Mouse (Mus musculus) MEL (cell line): ENCODE measurements around the gene Usf3. TPM values are rescaled to one million over a fixed set of nuclear protein-coding genes. Genes with fewer than 3 reads are reported as not detected.

Source experiments
- DNase-seq: peaks from one replicate; pipeline ENCODE4 v3.0.0; 2011; ENCODE audit warnings: low read depth, low spot score
- H3K27ac ChIP-seq: 2 replicates; pipeline ENCODE4 v1.5.1; 2012; ENCODE audit warnings: low read depth, mild to moderate bottlenecking, control low read depth, low read length, moderate library complexity; ENCODE audit not compliant: control insufficient read depth
- H3K27me3 ChIP-seq, 2 experiments: fragments of 150-350 bp in 1 of 2; sonication (generic) in 1 of 2; 2 replicates each; pipeline ENCODE4 v1.6.1; 2012; ENCODE audit warnings: low read length in 2 of 2, mild to moderate bottlenecking in 2 of 2, improper control_type of control experiment in 1 of 2, moderate library complexity in 1 of 2; ENCODE audit not compliant: insufficient read depth in 2 of 2, control insufficient read depth in 1 of 2
- H3K36me3 ChIP-seq, 2 experiments: 2 replicates each; pipeline ENCODE4 v1.6.1; 2012 to 2014; ENCODE audit warnings: low read length in 2 of 2, improper control_type of control experiment in 1 of 2, inconsistent platforms in 1 of 2, mild to moderate bottlenecking in 1 of 2; ENCODE audit not compliant: insufficient read depth in 2 of 2, control insufficient read depth in 1 of 2
- H3K4me1 ChIP-seq, 2 experiments: fragments of 150-350 bp in 1 of 2; sonication (generic) in 1 of 2; 2 replicates each; pipeline ENCODE4 v1.6.1; 2012; ENCODE audit warnings: low read length in 2 of 2, improper control_type of control experiment in 1 of 2, mild to moderate bottlenecking in 1 of 2; ENCODE audit not compliant: insufficient read depth in 2 of 2, control insufficient read depth in 1 of 2
- H3K4me3 ChIP-seq, 2 experiments: fragments of 150-350 bp in 1 of 2; sonication (generic) in 1 of 2; 2 replicates each; pipeline ENCODE4 v1.5.1; 2012; ENCODE audit warnings: low read depth in 2 of 2, low read length in 2 of 2, mild to moderate bottlenecking in 2 of 2, moderate library complexity in 2 of 2, control low read depth in 1 of 2, improper control_type of control experiment in 1 of 2; ENCODE audit not compliant: control insufficient read depth in 1 of 2, insufficient read depth in 1 of 2
- H3K79me2 ChIP-seq: 2 replicates; pipeline ENCODE4 v1.6.1; 2012; ENCODE audit warnings: mild to moderate bottlenecking, low read length, moderate library complexity; ENCODE audit not compliant: control insufficient read depth, poor library complexity, insufficient read depth
- H3K9ac ChIP-seq: 2 replicates; pipeline ENCODE4 v1.6.1; 2012; ENCODE audit warnings: low read depth, mild to moderate bottlenecking, control low read depth, low read length, moderate library complexity; ENCODE audit not compliant: control insufficient read depth, poor library complexity, severe bottlenecking
- H3K9me3 ChIP-seq: fragments of 150-350 bp; sonication (generic); replicated peaks from 2 replicates; pipeline ENCODE4 v1.6.1; 2012; ENCODE audit warnings: mild to moderate bottlenecking, low read length, improper control_type of control experiment, moderate library complexity; ENCODE audit not compliant: insufficient read depth
- EP300 ChIP-seq, 2 experiments: IDR thresholded peaks; 2 replicates each; pipeline ENCODE4 v1.6.1; 2011; ENCODE audit warnings: improper control_type of control experiment in 2 of 2, low read length in 2 of 2, low read depth in 1 of 2, mild to moderate bottlenecking in 1 of 2
- ETS1 ChIP-seq: IDR thresholded peaks from 2 replicates; pipeline ENCODE4 v1.6.1; 2012; ENCODE audit warnings: low read depth, mild to moderate bottlenecking, inconsistent platforms, low read length, improper control_type of control experiment, moderate library complexity
- JUND ChIP-seq: IDR thresholded peaks from 2 replicates; pipeline ENCODE4 v1.6.1; 2011; ENCODE audit warnings: low read depth, mild to moderate bottlenecking, improper control_type of control experiment, low read length
- KAT2A ChIP-seq: conservative IDR thresholded peaks from 2 replicates; pipeline ENCODE4 v1.6.1; 2012; ENCODE audit warnings: low read depth, low read length, improper control_type of control experiment, inconsistent platforms
- MAFK ChIP-seq: IDR thresholded peaks from 2 replicates; pipeline ENCODE4 v1.6.1; 2011; ENCODE audit warnings: low read depth, mild to moderate bottlenecking, low read length, improper control_type of control experiment, borderline replicate concordance
- MXI1 ChIP-seq: IDR thresholded peaks from 2 replicates; pipeline ENCODE4 v1.6.1; 2011; ENCODE audit warnings: mild to moderate bottlenecking, low read depth, low read length, improper control_type of control experiment
- NELFE ChIP-seq: IDR thresholded peaks from 2 replicates; pipeline ENCODE4 v1.6.1; 2011; ENCODE audit warnings: low read depth, low read length, improper control_type of control experiment
- NRF1 ChIP-seq: IDR thresholded peaks from 2 replicates; pipeline ENCODE4 v1.6.1; 2014; ENCODE audit warnings: low read depth, mild to moderate bottlenecking, inconsistent platforms, low read length, improper control_type of control experiment, moderate library complexity; ENCODE audit not compliant: poor library complexity, insufficient read depth, severe bottlenecking
- POLR2A ChIP-seq, 2 experiments: IDR thresholded peaks; 2 replicates each; pipeline ENCODE4 v1.6.1; 2011 to 2012; ENCODE audit warnings: low read length in 2 of 2, mild to moderate bottlenecking in 2 of 2, control low read depth in 1 of 2, improper control_type of control experiment in 1 of 2, low read depth in 1 of 2, moderate library complexity in 1 of 2; ENCODE audit not compliant: control insufficient read depth in 1 of 2, insufficient read depth in 1 of 2, poor library complexity in 1 of 2
- POLR2AphosphoS2 ChIP-seq: IDR thresholded peaks from 2 replicates; pipeline ENCODE4 v1.6.1; 2011; ENCODE audit warnings: low read length, improper control_type of control experiment
- RAD21 ChIP-seq: IDR thresholded peaks from 2 replicates; pipeline ENCODE4 v1.6.1; 2011; ENCODE audit warnings: mild to moderate bottlenecking, low read depth, low read length, improper control_type of control experiment
- RCOR1 ChIP-seq: IDR thresholded peaks from 2 replicates; pipeline ENCODE4 v1.6.1; 2012; ENCODE audit warnings: low read depth, mild to moderate bottlenecking, inconsistent platforms, low read length, improper control_type of control experiment
- SMC3 ChIP-seq: IDR thresholded peaks from 2 replicates; pipeline ENCODE4 v1.6.1; 2011; ENCODE audit warnings: low read depth, low read length, improper control_type of control experiment
- TCF12 ChIP-seq: IDR thresholded peaks from 2 replicates; pipeline ENCODE4 v1.6.1; 2014; ENCODE audit warnings: low read depth, mild to moderate bottlenecking, inconsistent platforms, low read length, improper control_type of control experiment, moderate library complexity
- UBTF ChIP-seq: IDR thresholded peaks from 2 replicates; pipeline ENCODE4 v1.6.1; 2012; ENCODE audit warnings: low read depth, mild to moderate bottlenecking, inconsistent platforms, low read length, improper control_type of control experiment, moderate library complexity, borderline replicate concordance; ENCODE audit not compliant: insufficient read depth
- ZC3H11A ChIP-seq: IDR thresholded peaks from 2 replicates; pipeline ENCODE4 v1.6.1; 2012; ENCODE audit warnings: low read depth, mild to moderate bottlenecking, inconsistent platforms, low read length, improper control_type of control experiment
- ZKSCAN1 ChIP-seq: IDR thresholded peaks from 2 replicates; pipeline ENCODE4 v1.6.1; 2012; ENCODE audit warnings: low read depth, mild to moderate bottlenecking, inconsistent platforms, low read length, improper control_type of control experiment, moderate library complexity
- polyA plus RNA-seq, 2 experiments: library from polyadenylated mRNA; stranded (reverse) in 1 of 2; unstranded in 1 of 2; fragments of >175 nt in 1 of 2; fragments of >200 nt in 1 of 2; gene quantifications; 2 replicates each; pipeline versions ENCODE4 v1.2.1 to v1.2.4; 2012; ENCODE audit warnings: low replicate concordance in 2 of 2, low read depth in 1 of 2; ENCODE audit not compliant: insufficient read length in 2 of 2, insufficient read depth in 1 of 2, missing spikeins in 1 of 2
- total RNA-seq: library from RNA; depleted of rRNA; stranded (reverse); fragments of 300-350 nt; gene quantifications from 2 replicates; pipeline ENCODE4 v1.2.3, GENCODE M21; 2012

Gene Usf3
- total and polyA plus RNA-seq, 3 experiments = 3.4 to 89.6 (median 11.0) TPM

- no peak for DNase-seq
Observed at GRCm38 (mm10) chr16:44163831-44164230, 9.2 kb upstream of the Usf3 start.

GRCm38 (mm10) chr16:44165182-44165581 lies 7.9 kb upstream of the Usf3 start:
- TF ChIP-seq MAFK (no peak), ETS1 (no peak)
- Histone ChIP-seq H3K4me3 (no peak overlapping the region), H3K9ac (no peak overlapping the region), H3K79me2 (no peaks in the 10 kb centered on the region), H3K36me3 (peaks cover 12 to 20% of the 10 kb centered on the region in 2 experiments; a peak in 3 of 4 replicates), H3K9me3 (no peaks in the 10 kb centered on the region), H3K27ac (no peak overlapping the region), H3K27me3 (no peaks in the 10 kb centered on the region), H3K4me1 (peaks cover 0 to 5% of the 10 kb centered on the region in 2 experiments; a peak in 2 of 4 replicates)
- DNase-seq = peak; percentile 64

More at GRCm38 (mm10) chr16:44163831-44164230, 9.2 kb upstream of the Usf3 start:
- Histone ChIP-seq H3K27me3 (no peaks in the 10 kb centered on the region), H3K4me1 (peaks cover 4 to 8% of the 10 kb centered on the region in 2 experiments; a peak in 3 of 4 replicates), H3K79me2 (no peaks in the 10 kb centered on the region; the same call in 1 of the 2 replicates), H3K4me3 (no peak overlapping the region), H3K9ac (no peak overlapping the region), H3K9me3 (no peaks in the 10 kb centered on the region), H3K36me3 (peaks cover 19 to 33% of the 10 kb centered on the region in 2 experiments), H3K27ac (no peak overlapping the region)
- TF ChIP-seq MXI1 = no peak
- TF ChIP-seq NRF1 = no peak
- TF ChIP-seq POLR2AphosphoS2 = peak; percentile 64; the same call in 1 of the 2 replicates
- no peak for TF ChIP-seq TCF12
- TF ChIP-seq EP300 (IDR thresholded peaks at IDR 0.05; ENCODE audit: low read depth in 1 of 2, low read length in 2 of 2) = no peak
- TF ChIP-seq UBTF = no peak
- no peak for TF ChIP-seq SMC3

GRCm38 (mm10) chr16:44168990-44169389 lies 4.1 kb upstream of the Usf3 start:
- H3K4me3 ChIP-seq = no peak overlapping the region
- peaks cover 0 to 20% of the 10 kb centered on the region in 2 experiments; a peak in 2 of 4 replicates for H3K36me3 ChIP-seq
- no peak overlapping the region for H3K9ac ChIP-seq
- H3K27ac ChIP-seq = no peak overlapping the region
- no peaks in the 10 kb centered on the region for H3K9me3 ChIP-seq
- peaks cover 0 to 5% of the 10 kb centered on the region in 2 experiments; a peak in 3 of 4 replicates for H3K4me1 ChIP-seq
- DNase-seq = no peak
- H3K79me2 ChIP-seq = peaks cover 8% of the 10 kb centered on the region; the same call in 1 of the 2 replicates
- TF ChIP-seq RAD21 (no peak), RCOR1 (no peak), SMC3 (no peak), JUND (no peak), NELFE (no peak), ZC3H11A (no peak), ZKSCAN1 (no peak), POLR2A (IDR thresholded peaks at IDR 0.05; ENCODE audit: control insufficient read depth in 1 of 2, insufficient read depth in 1 of 2, low read depth in 1 of 2, low read length in 2 of 2, poor library complexity in 1 of 2) (no peak), KAT2A (no peak), POLR2AphosphoS2 (no peak)
- no peaks in the 10 kb centered on the region for H3K27me3 ChIP-seq
